25 mouse cellular contexts compared by ENCODE assay signal in genomic region chr9:111481011-111481410, GRCm38 (mm10). TPM values are rescaled to one million over a fixed set of nuclear protein-coding genes. Genes with fewer than 3 reads are reported as not detected.
"Had no signal": no experiment of that assay in that cellular context is flagged by ENCODE, and none has a peak within 500 bp of the region (broad histone marks: within the 10 kb centered on the region; RNA-seq: fewer than 3 reads in every experiment).

No protein-coding gene starts in this region.

- DNase-seq: gastrocnemius, postnatal 14 days; gastrocnemius, postnatal 36 days; heart, adult 2 months; heart, postnatal 14 days; heart, postnatal 36 days; kidney, adult 11 months; kidney, adult 2 months; kidney, adult 9 months; kidney, postnatal 14 days; kidney, postnatal 36 days; layer of hippocampus, adult 9-11 months; left cerebral cortex, postnatal 4 days had no signal

- ATAC-seq: hindbrain, postnatal 0 days; intestine, embryonic 16.5 days; liver, embryonic 12.5 days had no signal

- H3K4me3 ChIP-seq: heart, adult 2 months; heart, embryonic 13.5 days; heart, embryonic 15.5 days; hindbrain, embryonic 13.5 days; hindbrain, embryonic 15.5 days; kidney, embryonic 15.5 days; limb, embryonic 13.5 days; limb, embryonic 15.5 days; liver, embryonic 12.5 days had no signal

- H3K27ac ChIP-seq: heart, adult 2 months; heart, embryonic 13.5 days; heart, embryonic 15.5 days; hindbrain, embryonic 13.5 days; hindbrain, embryonic 15.5 days; hindbrain, postnatal 0 days; kidney, embryonic 15.5 days; kidney, postnatal 0 days; limb, embryonic 13.5 days; limb, embryonic 15.5 days; liver, embryonic 12.5 days; liver, embryonic 14.5 days had no signal

RNA-seq across cellular contexts. Expression of gene Dclk3, which starts 42.1 kb away (rescaled TPM):
- total RNA-seq: hematopoietic stem cell, adult 5-6 weeks had no signal
